ENCODE assay signal across 8 mouse cellular contexts in the genomic region with DNA sequence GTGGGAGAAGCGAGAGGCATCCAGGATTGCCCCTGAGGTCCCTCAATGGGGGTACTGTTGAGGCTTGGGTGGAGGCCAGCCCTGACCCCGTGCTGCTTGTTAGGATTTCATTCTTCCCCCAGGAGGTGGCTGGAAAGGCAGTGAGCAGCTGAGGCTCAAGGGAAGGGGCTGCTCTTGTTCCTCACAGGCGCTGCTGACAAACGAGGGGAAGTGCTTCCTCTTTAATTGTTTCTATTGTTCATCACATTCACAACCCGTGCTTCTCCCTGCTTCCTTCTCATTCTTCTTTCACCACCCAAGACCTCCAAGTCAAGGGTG.
DNase-seq lines count a peak whose midpoint lies in the region; ATAC-seq lines count a peak whose summit lies in the region.

No protein-coding gene starts in this region.

- H3K9me3 ChIP-seq in liver, embryonic 13.5 days (replicated peaks): no peaks in the 10 kb centered on the region
- H3K9me3 ChIP-seq in forebrain, embryonic 15.5 days: no peaks in the 10 kb centered on the region
- H3K9me3 ChIP-seq in kidney, embryonic 14.5 days (ENCODE audit: control insufficient read depth, low read length): no peaks in the 10 kb centered on the region

- WGBS in liver, embryonic 13.5 days (ENCODE audit: insufficient replicate concordance): 14% methylated on average over 5 of the region's 5 CpGs
- 4% methylated on average over 5 of the region's 5 CpGs for WGBS in forebrain, embryonic 15.5 days
- 26% methylated on average over 5 of the region's 5 CpGs for WGBS in kidney, embryonic 14.5 days

- H3K9ac ChIP-seq in liver, embryonic 13.5 days: no peak overlapping the region; the same call in 1 of the 2 replicates
- H3K9ac ChIP-seq in forebrain, embryonic 15.5 days (replicated peaks): no peak overlapping the region
- H3K9ac ChIP-seq in kidney, embryonic 14.5 days (ENCODE audit: low read depth, low read length): no peak overlapping the region

- H3K36me3 ChIP-seq in liver, embryonic 13.5 days: no peaks in the 10 kb centered on the region
- no peaks in the 10 kb centered on the region for H3K36me3 ChIP-seq in forebrain, embryonic 15.5 days
- no peaks in the 10 kb centered on the region for H3K36me3 ChIP-seq in kidney, embryonic 14.5 days (ENCODE audit: control insufficient read depth, insufficient read depth, low read length)

- intact Hi-C loops in left cerebral cortex, postnatal 36 days (cut with DNase I): no loop called here

- peaks cover 64% of the 10 kb centered on the region for H3K4me1 ChIP-seq in liver, embryonic 13.5 days (replicated peaks)
- H3K4me1 ChIP-seq in forebrain, embryonic 15.5 days: peaks cover 6% of the 10 kb centered on the region; the same call in 1 of the 2 replicates
- peaks cover 9% of the 10 kb centered on the region for H3K4me1 ChIP-seq in kidney, embryonic 14.5 days (ENCODE audit: control insufficient read depth, insufficient read depth, low read length)

- no peak for ATAC-seq in liver, embryonic 13.5 days (ENCODE audit: low read depth)
- peak; percentile 66 for ATAC-seq in forebrain, embryonic 15.5 days (replicated peaks)
- ATAC-seq in kidney, embryonic 14.5 days (ENCODE audit: low FRiP score, low TSS enrichment): no peak

- H3K4me2 ChIP-seq in liver, embryonic 13.5 days: no peak overlapping the region
- H3K4me2 ChIP-seq in forebrain, embryonic 15.5 days (replicated peaks): no peak overlapping the region
- H3K4me2 ChIP-seq in kidney, embryonic 14.5 days (replicated peaks; ENCODE audit: low read depth, low read length): no peak overlapping the region

- 0 out of 2 replicates have a peak, but pooled peaks cover 9% of the 10 kb centered on the region for H3K27me3 ChIP-seq in liver, embryonic 13.5 days
- no peaks in the 10 kb centered on the region for H3K27me3 ChIP-seq in forebrain, embryonic 15.5 days
- no peaks in the 10 kb centered on the region for H3K27me3 ChIP-seq in kidney, embryonic 14.5 days (ENCODE audit: control insufficient read depth, insufficient read depth, low read length)

- no peak for DNase-seq in liver, embryonic 13.5 days
- DNase-seq in liver: no peak
- peak; percentile 15 for DNase-seq in left cerebral cortex, postnatal 36 days (ENCODE audit: low spot score in 2 of 2)
- DNase-seq in right cerebral cortex, postnatal 25 days: peak; percentile 27
- no peak for DNase-seq in lung, postnatal 36 days
- no peak for DNase-seq in adrenal gland, adult (ENCODE audit: inconsistent age in 2 of 2, low spot score in 1 of 2)

- H3K27ac ChIP-seq in liver, embryonic 13.5 days: peak overlapping the region; percentile 36; the same call in 1 of the 2 replicates
- no peak overlapping the region for H3K27ac ChIP-seq in forebrain, embryonic 15.5 days (replicated peaks)
- H3K27ac ChIP-seq in kidney, embryonic 14.5 days (ENCODE audit: low read depth, low read length): no peak overlapping the region

- H3K4me3 ChIP-seq in liver, embryonic 13.5 days (replicated peaks): no peak overlapping the region
- H3K4me3 ChIP-seq in forebrain, embryonic 15.5 days: no peak overlapping the region
- no peak overlapping the region for H3K4me3 ChIP-seq in kidney, embryonic 14.5 days (ENCODE audit: low read length)

Comparison
In these comparisons a context has a peak if more than half of its experiments do, and no peak if none do; other contexts are left out.
1. DNase-seq: peak in left cerebral cortex, postnatal 36 days (2 of 2) and right cerebral cortex, postnatal 25 days (single experiment); none in liver, embryonic 13.5 days (single experiment), liver (single experiment), lung, postnatal 36 days (single experiment) and adrenal gland, adult (0 of 2).